Mouse (Mus musculus): ENCODE measurements at regions not wholly inside any gene's neighbourhood (a gene's known extent, or its start where the extent isn't known, plus 50 kb on each side); places are given as distances from the start of the nearest gene placed in this dataset.

- no peaks in the 10 kb centered on the region for H3K27me3 ChIP-seq
- no peak overlapping the region for H3K9ac ChIP-seq (replicated peaks)
- no peaks in the 10 kb centered on the region for H3K9me3 ChIP-seq
- no peak overlapping the region for H3K4me3 ChIP-seq (replicated peaks)
- no peak overlapping the region for H3K27ac ChIP-seq
- H3K4me2 ChIP-seq (replicated peaks) = no peak overlapping the region
- no peak for ATAC-seq
- H3K36me3 ChIP-seq = no peaks in the 10 kb centered on the region
- 85% methylated on average over 1 of the region's 1 CpGs for WGBS
- no peaks in the 10 kb centered on the region for H3K4me1 ChIP-seq (replicated peaks)
Observed at GRCm38 (mm10) chr11:44163748-44164147, 236.1 kb upstream of the Il12b start.

GRCm38 (mm10) chr11:44164186-44164585, 235.7 kb upstream of the Il12b start:
- no peak overlapping the region for H3K27ac ChIP-seq
- H3K36me3 ChIP-seq = no peaks in the 10 kb centered on the region
- no peaks in the 10 kb centered on the region for H3K9me3 ChIP-seq
- H3K4me3 ChIP-seq (replicated peaks) = no peak overlapping the region
- no peak overlapping the region for H3K4me2 ChIP-seq (replicated peaks)
- ATAC-seq = no peak
- WGBS = 74% methylated on average over 2 of the region's 2 CpGs
- H3K27me3 ChIP-seq = no peaks in the 10 kb centered on the region
- no peak overlapping the region for H3K9ac ChIP-seq (replicated peaks)
- H3K4me1 ChIP-seq (replicated peaks) = no peaks in the 10 kb centered on the region

GRCm38 (mm10) chr11:44167724-44168500, 232.0 kb upstream of the Il12b start:
- no peak for ATAC-seq
- Histone ChIP-seq H3K4me1 (replicated peaks) (no peaks in the 10 kb centered on the region), H3K36me3 (no peaks in the 10 kb centered on the region), H3K27ac (no peak overlapping the region), H3K9me3 (no peaks in the 10 kb centered on the region), H3K27me3 (no peaks in the 10 kb centered on the region), H3K9ac (replicated peaks) (no peak overlapping the region), H3K4me3 (replicated peaks) (no peak overlapping the region), H3K4me2 (replicated peaks) (no peak overlapping the region)
- WGBS = 79% methylated on average over 6 of the region's 6 CpGs

- no peaks in the 10 kb centered on the region for H3K27me3 ChIP-seq
- H3K9me3 ChIP-seq = no peaks in the 10 kb centered on the region
- ATAC-seq = no peak
- 89% methylated on average over 4 of the region's 4 CpGs for WGBS
- H3K4me2 ChIP-seq (replicated peaks) = no peak overlapping the region
- H3K4me1 ChIP-seq (replicated peaks) = no peaks in the 10 kb centered on the region
- H3K4me3 ChIP-seq (replicated peaks) = no peak overlapping the region
- H3K9ac ChIP-seq (replicated peaks) = no peak overlapping the region
- no peak overlapping the region for H3K27ac ChIP-seq
- H3K36me3 ChIP-seq = no peaks in the 10 kb centered on the region
Observed at GRCm38 (mm10) chr11:44172478-44172877, 227.4 kb upstream of the Il12b start.

- WGBS = 98% methylated on average over 1 of the region's 1 CpGs
- Histone ChIP-seq H3K9me3 (no peaks in the 10 kb centered on the region), H3K36me3 (no peaks in the 10 kb centered on the region), H3K27me3 (no peaks in the 10 kb centered on the region), H3K4me1 (replicated peaks) (no peaks in the 10 kb centered on the region), H3K4me2 (replicated peaks) (no peak overlapping the region), H3K4me3 (replicated peaks) (no peak overlapping the region), H3K9ac (replicated peaks) (no peak overlapping the region), H3K27ac (no peak overlapping the region)
- no peak for ATAC-seq
Observed at GRCm38 (mm10) chr11:44173196-44173595, 226.7 kb upstream of the Il12b start.

- H3K4me3 ChIP-seq (replicated peaks) = no peak overlapping the region
- no peak overlapping the region for H3K9ac ChIP-seq (replicated peaks)
- no peak overlapping the region for H3K27ac ChIP-seq
- no peak overlapping the region for H3K4me2 ChIP-seq (replicated peaks)
- H3K27me3 ChIP-seq = no peaks in the 10 kb centered on the region
- ATAC-seq = no peak
- no peaks in the 10 kb centered on the region for H3K9me3 ChIP-seq
- 84% methylated on average over 2 of the region's 2 CpGs for WGBS
- no peaks in the 10 kb centered on the region for H3K36me3 ChIP-seq
- H3K4me1 ChIP-seq (replicated peaks) = no peaks in the 10 kb centered on the region
Observed at GRCm38 (mm10) chr11:44174548-44174947, 225.3 kb upstream of the Il12b start.

GRCm38 (mm10) chr11:44179711-44180110, 220.2 kb upstream of the Il12b start:
- no peak overlapping the region for H3K9ac ChIP-seq (replicated peaks)
- no peaks in the 10 kb centered on the region for H3K4me1 ChIP-seq (replicated peaks)
- H3K27ac ChIP-seq = no peak overlapping the region

GRCm38 (mm10) chr11:44183823-44184222, 216.0 kb upstream of the Il12b start:
- Histone ChIP-seq H3K4me1 (replicated peaks) (no peaks in the 10 kb centered on the region), H3K4me3 (replicated peaks) (no peak overlapping the region), H3K4me2 (replicated peaks) (no peak overlapping the region), H3K36me3 (no peaks in the 10 kb centered on the region), H3K9ac (replicated peaks) (no peak overlapping the region), H3K27me3 (no peaks in the 10 kb centered on the region), H3K27ac (no peak overlapping the region), H3K9me3 (no peaks in the 10 kb centered on the region)
- no peak for ATAC-seq
- WGBS = 85% methylated on average over 3 of the region's 3 CpGs

More at GRCm38 (mm10) chr11:44179711-44180110, 220.2 kb upstream of the Il12b start:
- no peak overlapping the region for H3K4me2 ChIP-seq (replicated peaks)
- no peaks in the 10 kb centered on the region for H3K27me3 ChIP-seq
- ATAC-seq = no peak
- no peaks in the 10 kb centered on the region for H3K9me3 ChIP-seq
- no peaks in the 10 kb centered on the region for H3K36me3 ChIP-seq
- 93% methylated on average over 3 of the region's 3 CpGs for WGBS
- H3K4me3 ChIP-seq (replicated peaks) = no peak overlapping the region

- Histone ChIP-seq H3K4me2 (replicated peaks) (no peak overlapping the region), H3K9me3 (no peaks in the 10 kb centered on the region), H3K9ac (replicated peaks) (no peak overlapping the region), H3K27ac (no peak overlapping the region), H3K4me3 (replicated peaks) (no peak overlapping the region), H3K36me3 (no peaks in the 10 kb centered on the region), H3K27me3 (no peaks in the 10 kb centered on the region), H3K4me1 (replicated peaks) (no peaks in the 10 kb centered on the region)
- ATAC-seq = no peak
- WGBS = 87% methylated on average over 9 of the region's 9 CpGs
Observed at GRCm38 (mm10) chr11:44185218-44185890, 214.5 kb upstream of the Il12b start.

GRCm38 (mm10) chr11:44188202-44188601, 211.7 kb upstream of the Il12b start:
- ATAC-seq = no peak
- H3K9me3 ChIP-seq = no peaks in the 10 kb centered on the region
- WGBS = 66% methylated on average over 2 of the region's 2 CpGs

GRCm38 (mm10) chr11:44193806-44194205, 206.1 kb upstream of the Il12b start:
- WGBS = 71% methylated on average over 9 of the region's 9 CpGs
- H3K9ac ChIP-seq (replicated peaks) = no peak overlapping the region
- H3K9me3 ChIP-seq = no peaks in the 10 kb centered on the region
- no peak overlapping the region for H3K27ac ChIP-seq
- no peak overlapping the region for H3K4me3 ChIP-seq (replicated peaks)
- H3K4me2 ChIP-seq (replicated peaks) = no peak overlapping the region
- H3K36me3 ChIP-seq = no peaks in the 10 kb centered on the region
- no peaks in the 10 kb centered on the region for H3K27me3 ChIP-seq
- ATAC-seq = no peak
- no peaks in the 10 kb centered on the region for H3K4me1 ChIP-seq (replicated peaks)

More at GRCm38 (mm10) chr11:44188202-44188601, 211.7 kb upstream of the Il12b start:
- Histone ChIP-seq H3K4me2 (replicated peaks) (no peak overlapping the region), H3K4me3 (replicated peaks) (no peak overlapping the region), H3K27ac (no peak overlapping the region), H3K36me3 (no peaks in the 10 kb centered on the region), H3K9ac (replicated peaks) (no peak overlapping the region), H3K27me3 (no peaks in the 10 kb centered on the region), H3K4me1 (replicated peaks) (no peaks in the 10 kb centered on the region)

GRCm38 (mm10) chr11:44202716-44203115, 197.1 kb upstream of the Il12b start:
- Histone ChIP-seq H3K27ac (no peak overlapping the region), H3K4me1 (replicated peaks) (no peaks in the 10 kb centered on the region)
- WGBS = 86% methylated on average over 2 of the region's 2 CpGs

More at GRCm38 (mm10) chr11:44202716-44203115, 197.1 kb upstream of the Il12b start:
- Histone ChIP-seq H3K36me3 (no peaks in the 10 kb centered on the region), H3K4me2 (replicated peaks) (no peak overlapping the region), H3K9me3 (no peaks in the 10 kb centered on the region), H3K4me3 (replicated peaks) (no peak overlapping the region), H3K9ac (replicated peaks) (no peak overlapping the region), H3K27me3 (no peaks in the 10 kb centered on the region)
- ATAC-seq = no peak

All from midbrain, embryonic 13.5 days (tissue).